Mouse (Mus musculus) thymus, postnatal 4 days (tissue): ENCODE data around the gene Stra8.
A peak's percentile ranks its signal among the peaks of the same experiment; 100 is the strongest.

Experiments
- DNase-seq: peaks from one replicate; pipeline ENCODE4 v3.0.0; 2021

Stra8 gene

DNA sequence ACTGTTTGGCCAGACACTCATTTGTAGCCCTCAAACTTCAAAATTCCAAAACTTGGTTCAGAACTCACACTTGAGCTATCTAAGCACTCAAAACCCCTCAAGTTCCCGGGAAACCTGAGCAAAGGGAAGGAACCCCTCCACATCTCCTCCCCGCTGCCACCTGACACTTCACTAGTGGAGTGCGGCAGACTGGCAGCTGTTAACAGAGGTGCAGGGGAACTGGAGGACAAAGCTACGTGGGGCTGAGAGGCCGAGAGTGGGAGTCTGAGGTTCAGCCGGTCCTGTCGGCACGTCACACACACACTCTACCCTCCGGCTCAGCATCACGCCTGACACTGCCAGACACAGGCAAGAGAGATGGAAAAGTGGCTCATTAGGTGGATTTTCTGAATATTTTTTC, 16.1 kb upstream of the Stra8 start:
- DNase-seq, result no peak

DNA sequence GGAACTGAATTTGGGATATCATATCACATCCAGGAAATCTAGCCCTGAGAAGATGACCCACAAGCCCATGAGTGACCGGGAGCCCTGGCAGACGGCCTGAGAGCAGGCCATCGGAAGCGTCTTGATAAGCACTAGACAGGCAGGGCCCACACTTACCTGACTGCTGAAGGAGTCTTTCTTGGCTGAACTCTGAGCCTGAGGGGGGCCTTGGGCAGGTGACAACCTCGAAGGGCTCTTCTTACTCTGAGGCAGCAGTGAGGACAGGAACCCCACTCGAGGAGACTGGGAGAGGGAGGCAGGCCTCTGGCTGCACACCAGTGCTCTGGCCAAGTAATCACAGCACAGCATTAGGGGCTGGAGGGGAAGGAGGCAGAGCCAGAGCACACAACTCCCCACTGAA, 15.6 kb upstream of the Stra8 start:
- DNase-seq, result no peak

DNA sequence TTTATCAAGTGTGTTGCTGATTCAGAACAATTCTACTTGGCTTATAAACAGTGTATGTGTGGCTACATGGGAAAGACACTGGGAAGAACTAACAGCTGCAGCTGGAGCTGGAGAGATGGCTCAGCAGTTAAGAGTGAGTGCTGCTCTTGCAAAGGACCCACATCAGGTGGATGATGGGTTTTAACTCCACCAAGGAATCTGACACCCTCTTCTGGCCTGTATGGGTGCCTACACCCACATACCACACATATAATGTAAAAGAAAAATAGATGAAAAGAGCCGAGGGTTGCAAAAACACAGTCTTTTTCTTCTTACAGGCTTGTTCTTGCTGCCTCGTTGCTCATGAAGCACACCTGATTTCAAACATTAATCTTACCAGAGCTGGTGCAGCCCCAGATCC, 13.8 kb upstream of the Stra8 start:
- DNase-seq, result no peak

DNA sequence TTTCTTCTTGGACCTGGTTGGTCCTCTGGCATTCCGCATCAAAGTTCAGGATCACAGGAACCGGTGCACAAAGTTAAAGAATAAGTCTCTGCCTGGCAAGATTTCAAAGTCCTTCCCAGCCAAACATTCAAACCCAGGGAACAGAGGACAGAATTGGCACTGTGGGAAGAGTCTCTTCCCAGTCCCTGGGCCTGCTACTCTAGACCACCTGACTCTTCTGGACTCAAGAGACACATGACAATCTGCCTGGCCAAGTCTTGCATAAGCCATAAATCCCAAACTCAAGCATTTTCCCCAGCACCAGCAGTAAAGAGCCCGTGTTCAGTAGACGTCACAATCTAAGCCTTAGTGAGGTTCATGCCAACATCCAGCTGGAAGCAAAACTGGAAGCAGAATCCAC, 13.3 kb upstream of the Stra8 start:
- no peak for DNase-seq

DNA sequence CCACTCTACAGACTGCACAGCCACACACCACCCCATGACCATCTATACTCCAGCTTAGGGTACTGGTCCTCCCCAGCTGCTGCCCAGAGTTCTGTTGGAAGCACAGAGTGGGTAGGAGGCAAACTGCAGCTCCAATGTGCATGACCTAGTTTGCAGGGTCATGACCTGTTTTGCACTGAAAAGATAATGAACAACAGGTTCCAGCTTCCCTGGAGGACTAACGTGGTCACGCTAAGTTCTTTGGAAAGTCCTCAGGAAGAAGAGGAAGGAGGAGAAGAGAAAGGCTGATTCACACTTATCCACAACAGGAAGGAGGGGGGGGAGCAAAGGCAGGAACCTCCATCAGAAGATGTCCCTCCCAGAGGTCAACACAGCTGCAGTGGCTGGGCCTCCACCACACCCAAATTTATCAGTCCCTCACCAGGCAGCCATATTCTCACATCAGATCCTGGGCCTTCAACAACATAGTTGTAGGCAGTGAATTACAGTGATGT, 12.8 kb upstream of the Stra8 start:
- DNase-seq, result no peak

DNA sequence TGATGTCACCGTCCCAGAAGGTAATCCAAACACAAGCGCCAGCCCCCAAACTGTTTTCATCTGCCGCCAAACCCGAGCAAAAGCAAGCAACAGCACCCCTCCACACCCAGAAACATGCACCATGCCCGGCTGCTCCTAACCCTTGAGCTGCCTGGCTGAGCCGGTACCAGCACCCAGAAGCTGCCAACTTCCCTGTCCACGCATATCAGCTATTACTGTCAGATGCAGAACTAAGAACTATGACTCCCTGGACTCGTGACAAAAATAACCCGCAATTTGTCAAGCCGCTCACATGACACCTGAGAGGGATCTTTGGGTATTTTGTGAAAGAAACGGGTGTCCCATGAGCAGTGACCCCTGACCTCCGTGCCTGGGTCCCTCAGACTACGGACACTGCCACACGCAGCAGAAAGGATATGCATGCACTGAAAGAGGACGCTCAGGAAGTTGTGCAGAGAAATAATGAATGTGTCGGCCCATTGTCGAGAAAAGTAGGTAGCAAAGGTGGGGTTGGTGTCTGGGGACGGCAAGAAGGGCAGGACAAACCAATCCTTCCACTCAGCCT, 12.2 kb upstream of the Stra8 start:
- no peak for DNase-seq

DNA sequence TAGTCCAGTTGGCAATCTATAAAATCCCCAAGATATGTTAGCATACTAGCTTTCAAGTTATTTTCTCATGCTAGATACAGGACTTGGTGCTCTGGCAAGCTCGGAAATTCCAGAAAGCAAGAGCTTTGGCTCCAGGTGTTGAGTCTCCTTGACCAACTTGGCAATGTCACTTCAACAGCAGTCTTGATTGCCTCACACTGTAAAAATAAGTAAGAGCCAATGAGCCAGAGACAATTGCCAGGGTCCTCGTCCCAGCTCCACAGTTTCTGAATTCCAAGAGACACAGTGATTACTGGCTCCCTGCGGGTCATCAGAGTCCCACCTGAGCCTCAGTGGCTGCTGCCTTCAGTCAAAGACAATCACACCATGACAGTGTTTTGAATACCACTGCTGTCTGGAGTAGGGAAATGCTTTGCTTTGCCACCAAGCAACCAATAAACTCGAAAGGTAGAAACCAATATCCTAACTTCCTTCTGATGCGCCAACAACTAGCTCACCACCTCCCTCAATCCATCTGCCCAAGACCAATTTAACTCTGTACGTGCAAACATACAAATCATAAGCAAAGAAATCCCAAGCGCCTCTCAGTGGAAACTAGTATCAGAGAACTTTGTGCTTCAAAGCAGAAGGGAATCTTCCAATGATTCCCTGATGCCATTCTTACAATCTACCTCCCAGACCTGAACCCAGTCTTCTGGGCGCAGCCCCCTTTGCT, 10.2 kb upstream of the Stra8 start:
- DNase-seq, result no peak

DNA sequence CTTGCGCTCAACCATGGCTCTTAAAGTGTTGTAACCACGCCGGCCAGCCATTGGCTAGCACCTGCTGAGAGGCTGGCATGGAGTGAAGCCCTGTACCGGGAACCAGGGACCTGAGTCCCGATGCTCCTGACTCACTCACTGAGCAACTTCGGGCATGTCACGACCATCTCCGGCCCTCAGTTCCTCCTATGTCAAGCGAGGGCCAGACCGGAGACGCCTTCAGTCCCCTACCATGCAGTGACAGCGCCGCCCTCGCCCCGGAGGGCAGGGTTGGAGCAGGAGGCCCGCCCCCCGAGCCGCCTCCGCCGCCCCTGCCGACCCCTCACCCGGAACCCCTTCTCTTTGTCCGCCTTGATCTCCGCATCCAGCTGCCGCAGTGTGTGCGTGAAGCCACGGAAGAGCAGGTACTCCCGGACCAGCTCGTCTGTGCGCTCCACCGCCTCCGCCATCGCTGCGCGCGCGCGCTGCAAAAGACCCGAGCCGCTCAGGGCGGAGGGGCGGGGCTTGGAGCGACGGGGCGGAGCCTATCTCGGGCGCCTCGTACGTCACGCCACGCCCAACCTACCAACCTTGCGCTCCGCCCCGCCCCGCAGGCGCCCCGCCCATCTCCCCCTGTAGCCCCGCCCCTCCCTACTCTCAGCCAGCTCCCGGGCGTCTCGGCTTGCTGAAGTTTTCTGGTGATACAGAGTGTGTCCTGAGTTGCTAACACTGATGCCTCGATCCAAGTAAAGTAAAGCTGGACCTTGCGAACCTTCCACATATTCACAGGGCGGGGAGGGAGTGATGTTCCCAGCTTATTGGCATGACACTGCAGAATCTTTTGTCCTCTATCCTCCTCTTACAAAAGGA, 9.4 kb upstream of the Stra8 start, which contains the start of gene Wdr91:
Gene Wdr91, minus strand, starts transcription at position 506 of the 849 bp plus-strand sequence.
- peak; percentile 99 for DNase-seq

DNA sequence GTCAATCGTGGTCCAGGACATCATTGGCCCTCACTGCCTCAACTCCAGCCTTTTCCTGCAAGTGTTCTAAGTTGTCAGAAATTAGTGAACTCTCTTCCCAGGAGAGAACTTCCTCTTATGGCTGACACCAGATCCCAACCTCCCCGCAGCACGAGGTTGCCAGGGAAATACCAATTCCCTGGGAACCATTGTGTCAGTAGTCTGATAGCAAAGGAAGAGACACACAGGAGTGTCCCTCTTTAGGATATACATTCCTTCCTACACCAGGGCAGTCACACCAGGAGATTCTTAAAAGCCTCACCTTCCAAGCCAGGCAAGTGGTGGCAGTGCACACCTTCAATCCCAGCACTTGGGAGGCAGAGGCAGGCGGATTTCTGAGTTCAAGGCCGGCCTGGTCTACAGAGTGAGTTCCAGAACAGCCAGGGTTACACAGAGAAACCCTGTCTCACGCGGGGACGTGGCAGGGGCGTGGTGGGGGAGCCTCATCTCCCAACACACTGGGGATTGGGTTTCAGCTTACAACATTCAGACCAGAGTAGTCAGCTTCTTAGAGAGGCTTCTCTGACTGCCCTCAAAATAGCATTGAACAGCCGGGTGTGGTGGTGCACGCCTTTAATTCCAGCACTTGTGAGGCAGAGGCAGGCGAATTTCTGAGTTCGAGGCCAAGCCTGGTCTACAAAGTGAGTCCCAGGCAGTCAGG, 6.5 kb upstream of the Stra8 start:
- DNase-seq, result no peak

DNA sequence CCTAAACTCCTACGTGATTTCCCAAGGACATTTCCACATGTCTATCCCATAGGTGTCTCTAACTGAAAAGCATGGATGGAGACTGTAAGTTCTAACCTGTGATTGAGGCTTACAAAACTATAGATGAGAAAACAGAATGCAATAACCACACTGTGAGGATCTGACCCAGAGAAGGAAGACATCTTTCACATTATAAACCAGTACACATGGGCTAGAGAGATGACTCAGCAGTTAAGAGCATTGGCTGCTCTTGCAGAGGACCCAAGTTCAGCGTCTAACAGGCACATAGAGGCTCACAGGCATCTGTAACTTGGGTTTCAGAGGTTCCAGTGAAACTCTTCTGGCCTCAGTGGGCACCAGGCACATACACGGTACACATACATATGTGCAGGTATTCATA, 5.5 kb upstream of the Stra8 start:
- no peak for DNase-seq

DNA sequence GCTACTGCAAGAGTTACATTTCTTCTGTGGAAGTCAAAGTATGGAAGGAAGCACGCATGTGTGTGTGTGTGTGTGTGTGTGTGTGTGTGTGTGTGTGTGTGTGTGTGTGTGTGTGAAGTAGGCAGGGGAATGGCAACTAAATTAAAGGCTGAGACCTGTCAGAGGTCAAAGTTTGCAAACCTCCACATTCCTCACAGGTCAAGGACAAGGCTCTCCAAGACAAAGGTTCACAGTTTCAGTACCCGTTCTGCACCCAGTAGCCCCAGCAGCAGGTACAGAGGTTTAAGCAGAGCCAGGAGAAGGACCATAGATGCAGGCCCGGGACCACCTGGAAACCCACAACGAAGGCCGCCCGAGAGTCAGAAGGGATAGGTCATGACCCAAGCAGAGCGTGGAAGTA, 817 bp upstream of the Stra8 start:
- DNase-seq, result no peak

DNA sequence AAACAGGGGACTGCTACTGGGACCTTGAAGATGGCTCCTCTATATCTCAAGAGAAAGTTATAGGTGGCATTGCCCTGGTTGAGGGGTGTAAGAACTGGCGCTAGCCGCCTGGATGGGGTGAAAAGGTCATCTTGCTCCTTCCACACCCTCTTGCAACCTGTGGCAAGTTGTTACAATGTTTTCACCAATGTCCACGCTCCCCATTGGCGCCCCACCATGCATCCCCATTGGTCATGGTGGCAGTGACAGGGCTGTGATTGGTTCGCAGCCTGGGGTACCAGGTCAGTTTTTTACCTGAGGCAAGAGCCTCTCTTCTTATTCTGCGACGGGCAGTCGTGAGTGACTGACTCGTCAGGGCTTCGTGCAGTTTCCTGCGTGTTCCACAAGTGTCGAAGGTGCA, 668 bp downstream of the Stra8 start:
- DNase-seq, result no peak

DNA sequence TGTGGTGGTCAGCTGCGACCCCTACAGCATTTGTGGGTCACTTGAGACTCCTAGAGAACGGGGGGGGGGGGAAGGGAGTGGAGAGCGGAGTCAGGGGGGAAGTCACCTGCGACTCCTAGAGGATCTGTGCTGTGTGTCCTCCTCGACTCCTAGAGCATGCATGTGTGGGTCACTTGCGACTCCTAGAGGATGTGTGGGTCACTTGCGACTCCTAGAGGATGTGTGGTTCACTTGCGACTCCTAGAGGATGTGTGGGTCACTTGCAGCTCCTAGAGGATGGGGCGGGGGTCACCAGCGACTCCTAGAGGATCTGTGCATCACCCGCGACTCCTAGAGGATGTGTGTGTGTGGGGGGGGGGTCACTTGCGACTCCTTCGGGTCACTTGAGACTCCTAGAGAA, 2.0 kb downstream of the Stra8 start:
- peak; percentile 45 for DNase-seq

DNA sequence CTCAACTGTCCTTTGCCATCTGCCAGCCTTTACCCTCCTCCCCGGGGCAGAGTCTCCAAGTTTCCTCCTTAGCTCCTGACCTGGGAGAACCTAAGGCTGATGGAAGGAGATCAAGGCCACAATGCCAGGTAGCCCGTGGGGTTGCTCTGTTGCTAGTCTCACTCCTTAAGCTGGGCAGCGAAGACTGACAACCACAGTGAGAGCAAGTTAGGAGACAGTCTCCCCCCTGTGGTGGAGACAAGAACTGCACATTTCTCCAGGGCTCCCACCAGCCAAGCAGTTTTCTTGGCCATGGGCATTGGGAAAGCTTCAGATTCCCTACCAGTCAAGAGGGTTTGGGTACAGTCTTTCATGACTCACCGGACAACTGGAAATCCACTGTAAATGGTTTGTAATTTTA, 7.2 kb downstream of the Stra8 start:
- DNase-seq, result peak; percentile 83

DNA sequence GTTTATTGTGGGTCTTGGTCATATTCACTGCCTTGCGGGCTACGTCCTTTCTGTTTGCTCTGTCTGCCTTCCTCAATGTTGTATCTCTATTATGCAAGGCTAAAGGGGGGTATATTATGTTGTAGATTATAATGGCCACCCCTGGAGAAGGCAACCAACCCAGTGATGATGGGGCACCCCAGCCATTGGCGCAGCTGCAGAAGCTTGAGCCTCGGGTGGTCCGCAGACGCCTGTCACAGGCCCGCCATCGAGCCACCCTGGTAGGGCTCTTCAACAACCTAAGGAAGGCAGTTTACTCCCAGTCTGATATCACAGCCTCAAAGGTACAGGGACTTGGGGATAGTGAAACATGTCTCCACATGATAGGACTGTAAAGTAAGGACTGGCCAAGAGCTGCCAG, 7.6 kb downstream of the Stra8 start:
- DNase-seq, result no peak

DNA sequence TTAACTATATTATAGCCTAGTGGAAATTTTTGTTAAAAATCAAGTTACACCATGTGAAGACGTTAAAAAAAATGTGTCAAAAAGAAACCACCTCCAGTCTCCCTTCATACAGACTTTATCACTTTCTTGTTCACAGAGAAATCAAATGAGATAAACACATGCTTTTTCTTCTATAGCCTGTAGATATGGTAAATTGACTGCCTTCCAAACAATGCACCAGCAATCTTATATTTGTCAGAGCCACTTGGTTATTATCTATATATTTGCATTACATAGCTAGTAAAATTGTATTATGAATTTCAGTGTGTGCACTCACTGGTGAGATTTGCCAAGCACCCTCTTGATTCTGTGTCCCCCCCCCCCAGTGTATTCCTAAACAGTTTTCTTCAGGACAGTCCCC, 12.7 kb downstream of the Stra8 start:
- DNase-seq, result no peak

DNA sequence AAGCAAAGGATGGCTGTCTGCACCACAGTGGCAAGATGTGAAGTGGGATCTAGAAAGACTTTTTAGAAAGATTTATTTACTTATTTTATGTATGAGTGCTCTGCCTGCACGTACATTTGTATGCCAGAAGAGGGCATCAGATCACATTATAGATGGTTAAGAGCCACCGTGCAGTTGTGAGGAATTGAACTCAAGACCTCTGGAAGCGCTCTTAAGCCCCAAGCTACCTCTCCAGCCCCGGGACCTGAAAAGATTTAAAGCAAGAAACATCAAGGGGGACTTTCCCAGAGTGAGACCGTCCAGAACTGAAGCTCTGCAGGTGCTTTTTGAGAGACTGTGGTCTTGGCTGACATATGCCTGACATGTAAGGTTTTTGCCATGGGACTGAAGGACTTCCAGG, 16.8 kb downstream of the Stra8 start:
- no peak for DNase-seq

DNA sequence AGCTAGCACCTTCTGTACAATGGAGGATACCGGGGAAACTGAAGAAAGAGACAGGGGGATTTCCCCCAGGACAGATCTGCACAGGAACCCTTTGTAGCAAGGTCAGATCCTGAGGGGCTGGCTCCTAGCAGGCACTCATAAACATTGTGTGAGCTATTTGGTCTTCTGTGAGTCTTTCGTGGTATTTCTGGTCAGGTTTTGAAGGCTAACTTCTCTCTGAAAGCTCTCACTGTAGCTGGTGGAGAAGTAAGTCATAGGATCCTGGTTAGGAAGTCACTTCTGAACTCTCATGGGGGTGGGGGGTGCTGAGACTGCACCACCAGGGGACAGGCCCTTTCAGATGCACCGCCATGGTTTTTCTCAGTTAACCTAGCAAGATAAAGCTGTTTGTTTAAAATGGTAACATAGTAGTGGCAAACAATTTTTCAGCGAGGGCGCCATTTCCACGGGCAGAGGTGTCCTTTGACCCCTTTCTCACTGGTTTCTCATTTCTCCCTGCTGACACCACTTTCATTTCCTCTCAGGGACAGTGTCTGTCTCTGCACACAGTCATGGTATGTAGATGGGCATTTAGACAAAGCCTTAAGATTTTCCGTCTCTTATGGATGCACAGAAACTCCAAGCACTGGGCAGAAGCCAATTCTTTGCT, 18.4 kb downstream of the Stra8 start:
- DNase-seq, result peak; percentile 54

DNA sequence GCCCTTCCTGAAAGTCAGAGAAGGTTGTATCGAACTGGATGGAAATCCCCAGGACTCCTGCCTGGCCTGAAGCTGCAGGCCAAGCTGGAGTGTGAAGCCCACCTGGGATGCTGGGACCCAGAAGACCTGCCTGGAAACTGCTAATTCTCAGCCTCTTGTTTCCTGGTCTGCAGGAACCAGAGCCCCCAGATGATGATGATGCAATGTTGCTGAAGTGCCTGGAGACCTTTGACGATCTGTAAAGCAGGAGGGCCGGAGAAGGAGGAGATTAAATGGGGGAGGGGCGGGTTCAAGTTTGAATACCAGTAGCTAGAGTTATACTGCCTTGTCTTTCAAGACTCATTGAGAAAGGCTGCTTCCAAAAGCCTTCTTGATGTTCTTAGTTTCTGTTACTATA, 19.0 kb downstream of the Stra8 start:
- peak; percentile 35 for DNase-seq

DNA sequence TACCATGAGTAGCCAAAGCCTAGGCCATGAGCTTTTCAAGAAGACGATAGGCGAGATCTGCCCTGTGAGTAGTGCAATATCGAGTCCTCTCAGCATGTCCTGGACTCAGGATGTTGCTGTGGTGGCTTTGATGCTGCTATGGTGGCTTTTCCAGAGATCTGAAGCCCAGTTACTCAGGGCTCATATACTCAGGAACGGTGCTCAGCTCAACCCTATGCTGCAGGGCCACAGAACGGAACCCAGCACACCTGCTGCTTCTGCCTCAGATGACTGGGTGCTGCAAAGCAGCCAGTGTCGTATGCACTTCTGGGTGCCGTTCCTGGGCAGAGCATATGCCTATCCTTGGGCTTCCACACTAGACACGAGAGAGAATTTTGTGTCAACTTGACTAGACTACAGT, 19.5 kb downstream of the Stra8 start:
- DNase-seq, result peak; percentile 55

DNA sequence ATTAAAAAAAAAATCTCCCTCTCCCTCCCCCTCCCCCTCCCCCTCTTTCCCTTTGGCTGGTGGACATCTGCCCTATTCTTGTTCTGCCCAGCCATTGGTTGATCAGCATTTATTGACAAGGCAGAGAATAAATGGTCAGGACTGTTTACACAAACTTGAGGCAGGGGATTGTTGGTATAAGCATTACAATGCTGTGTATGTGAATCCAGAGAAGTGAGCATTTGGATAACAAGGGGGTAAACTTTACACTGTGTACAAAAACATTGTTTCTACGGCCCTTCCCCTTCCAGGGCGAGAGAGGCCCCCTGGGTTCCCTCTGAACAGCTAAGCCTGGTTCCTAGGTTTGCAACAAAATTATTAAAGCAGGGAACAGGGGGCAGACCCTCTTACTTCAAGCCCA, 21.5 kb downstream of the Stra8 start:
- no peak for DNase-seq

DNA sequence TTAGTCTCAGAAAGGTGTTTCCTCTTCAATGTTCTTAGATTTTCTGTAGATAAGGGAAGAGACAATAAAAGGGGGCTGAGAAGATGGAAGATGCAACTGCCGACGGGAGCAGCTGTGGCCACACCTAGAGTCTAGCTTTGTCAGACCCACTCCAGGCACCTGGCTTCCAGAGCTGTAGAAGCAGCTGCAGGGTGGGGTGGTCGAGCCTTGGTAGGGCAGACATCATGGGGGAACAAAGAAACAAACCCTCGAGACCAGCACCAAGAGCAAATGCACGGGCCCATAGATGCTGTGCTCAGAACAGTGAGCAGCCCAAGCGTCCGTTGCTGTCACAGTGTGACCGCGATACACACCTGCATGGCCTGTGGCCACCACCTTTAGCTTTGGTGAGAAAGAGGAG, 22.5 kb downstream of the Stra8 start:
- DNase-seq, result peak; percentile 78

DNA sequence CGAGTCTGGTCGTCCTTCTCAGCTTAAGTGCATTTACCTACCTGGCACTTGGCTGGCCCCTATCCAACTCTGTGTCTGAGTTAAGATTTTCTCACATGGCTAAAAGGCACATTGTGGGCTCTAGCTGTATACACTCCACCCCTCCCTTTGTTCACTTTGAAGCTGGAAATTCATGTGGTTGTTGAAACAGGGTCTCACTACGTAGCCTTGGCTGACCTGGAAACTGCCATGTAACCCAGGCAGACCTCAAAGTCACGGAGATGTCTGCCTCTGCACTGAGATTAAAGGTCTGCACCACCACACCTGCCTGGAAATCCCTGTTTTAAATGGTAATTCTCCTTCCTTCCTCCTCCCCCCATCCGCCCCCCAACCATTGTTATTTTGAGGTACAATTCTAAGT, 23.5 kb downstream of the Stra8 start:
- DNase-seq, result peak; percentile 52
